Mouse (Mus musculus) left cerebral cortex, postnatal 25 days (tissue): ENCODE measurements around the gene Chst5. TPM values are rescaled to one million over a fixed set of nuclear protein-coding genes. Genes with fewer than 3 reads are reported as not detected.
"Not testable (repeated sequence)": the region's sequence is repeated elsewhere in the genome, so short reads cannot be mapped to it uniquely, and the experiment has no call there.

Experiments
- DNase-seq, 2 experiments: peaks; one replicate each; pipeline ENCODE4 v3.0.0; 2022; ENCODE audit warnings: low spot score in 2 of 2, mixed read lengths in 1 of 2
- intact Hi-C: fragments of 180-260 bp; cut with DNase I; formaldehyde crosslinking; loops from one replicate; pipeline ENCODE4 v1.15.1; 2025
- total RNA-seq, 2 experiments: library from RNA; stranded (reverse); gene quantifications; 2 replicates each; pipeline ENCODE4 v1.2.3; 2021

The Chst5 gene
- total RNA-seq, 2 experiments from 2014 or later: 0.28 to 0.30 TPM

GRCm38 (mm10) chr8:111883615-111884014 is 26.6 kb downstream of the Chst5 start:
- no peak for DNase-seq
- intact Hi-C loops: no loop called here

GRCm38 (mm10) chr8:111881591-111881990 is 28.7 kb downstream of the Chst5 start:
- peak in 1 of 2 experiments; percentile 20 for DNase-seq
- intact Hi-C loops: loop anchor here (1.0 kb wide), 1 partner anchor 109 kb away; no protein-coding TSS in a partner anchor

DNA sequence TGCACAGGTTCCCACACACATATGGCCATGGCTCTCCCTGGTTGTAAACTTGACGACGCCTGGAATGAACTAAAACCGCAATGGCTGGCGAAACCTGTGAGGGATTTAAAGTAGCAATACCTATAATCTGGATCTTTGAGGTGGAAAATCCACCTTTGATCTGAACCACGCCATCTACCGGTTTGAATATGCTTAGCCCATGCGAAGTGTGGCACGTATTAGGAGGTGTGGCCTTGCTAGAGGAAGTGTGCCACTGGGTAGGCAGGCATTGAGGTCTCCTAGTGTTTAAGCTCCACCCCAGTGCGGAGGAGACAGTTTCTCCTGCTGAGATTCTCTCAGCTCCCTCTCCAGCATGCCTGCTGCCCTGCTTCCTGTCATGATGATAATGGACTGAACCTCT is 32.5 kb downstream of the Chst5 start:
- intact Hi-C loops: loop anchor here (2.0 to 10.0 kb wide), 3 partner anchors 35 to 1757 kb away; partner anchors contain the start of genes Chst5 and Mon1b
- no peak for DNase-seq

DNA sequence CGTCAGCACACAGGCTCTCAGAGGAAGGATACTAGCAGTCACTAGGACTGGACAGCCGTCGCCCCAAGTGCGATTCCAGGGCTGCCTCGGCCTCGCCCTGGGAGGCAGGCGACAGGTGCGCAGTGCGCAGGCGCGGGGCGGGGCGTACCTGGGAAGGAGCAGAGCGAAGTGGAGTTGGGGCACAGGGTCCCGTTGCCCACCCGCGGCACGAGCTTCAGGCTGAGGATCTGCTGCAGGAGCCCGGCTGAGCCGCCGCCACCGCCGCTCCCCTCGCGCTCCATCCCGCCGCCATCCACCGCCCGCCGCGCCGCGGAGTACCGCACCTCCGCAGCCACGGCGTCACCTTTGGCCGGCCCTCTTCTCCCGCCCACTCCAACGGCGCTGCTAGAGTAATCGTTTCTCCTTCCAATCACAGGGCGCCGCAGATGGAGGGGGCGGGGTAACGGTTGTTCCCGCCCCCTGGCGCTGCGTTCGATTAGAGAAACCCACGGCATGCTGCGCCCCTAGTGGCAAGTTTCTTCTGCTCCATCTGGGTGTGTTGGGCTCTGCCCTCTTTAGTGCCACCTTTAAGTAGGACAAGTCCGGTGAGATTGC is 33.8 kb downstream of the Chst5 start, which contains the start of gene Tmem170:
TSS of gene Tmem170 (minus strand) at position 396 of the 594 bp plus-strand sequence.
- peak; percentile 98 to 99 for DNase-seq
- intact Hi-C loops: loop anchor here (2.0 to 10.0 kb wide), 3 partner anchors 36 to 1758 kb away; partner anchors contain the start of genes Chst5 and Mon1b

DNA sequence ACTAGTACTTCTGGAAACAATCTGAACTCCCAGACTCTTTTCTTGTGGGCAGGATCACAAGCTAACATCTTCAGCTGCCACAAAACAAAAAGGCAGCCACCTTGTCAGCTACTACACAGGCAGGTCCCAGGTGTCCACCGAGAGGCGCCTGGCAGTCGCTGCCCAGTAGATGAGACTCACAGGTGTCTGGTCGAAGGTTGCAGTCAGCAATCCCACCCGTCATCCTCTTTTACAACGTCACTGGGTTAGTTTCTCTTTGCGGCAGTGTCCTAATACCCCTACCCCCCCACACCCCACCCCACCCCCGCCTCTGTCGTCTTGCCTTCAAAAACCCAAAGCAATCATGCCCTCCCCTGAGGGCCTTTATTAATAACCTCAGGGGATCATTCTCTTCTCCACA is 34.5 kb downstream of the Chst5 start:
- intact Hi-C loops: loop anchor here (2.0 to 10.0 kb wide), 3 partner anchors 37 to 1759 kb away; partner anchors contain the start of genes Chst5 and Mon1b
- no peak for DNase-seq

- intact Hi-C loops: loop anchor here (10.0 kb wide), 1 partner anchor 1764 kb away; the partner anchor contains the start of gene Mon1b
Observed at GRCm38 (mm10) chr8:111871278-111871677, 39.0 kb downstream of the Chst5 start.

GRCm38 (mm10) chr8:111870379-111870778 is 39.9 kb downstream of the Chst5 start:
- DNase-seq: no peak
- intact Hi-C loops: loop anchor here (10.0 kb wide), 1 partner anchor 1764 kb away; the partner anchor contains the start of gene Mon1b

More at GRCm38 (mm10) chr8:111871278-111871677, 39.0 kb downstream of the Chst5 start:
- no peak for DNase-seq

GRCm38 (mm10) chr8:111868664-111869063 is 41.6 kb downstream of the Chst5 start:
- DNase-seq: no peak
- intact Hi-C loops: no loop called here

DNA sequence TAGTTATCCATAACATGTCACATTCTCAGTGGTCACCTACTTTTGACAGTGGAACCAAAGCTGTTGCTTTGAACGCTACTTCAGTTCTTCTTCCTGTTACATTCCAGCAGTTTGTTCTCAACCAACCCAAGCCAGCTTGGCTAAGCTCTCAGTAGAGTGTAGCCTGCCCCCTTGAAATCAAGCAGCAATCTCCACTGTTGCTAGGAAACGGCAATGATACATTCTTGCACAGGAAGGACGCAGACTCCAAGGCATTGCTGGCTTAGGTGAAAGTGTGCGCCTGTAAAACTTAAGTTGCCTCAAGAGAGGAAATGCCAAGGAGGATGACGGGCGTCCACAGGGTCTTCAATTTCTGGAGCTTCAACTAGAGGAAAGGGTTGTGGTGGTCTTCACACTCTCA is 44.4 kb downstream of the Chst5 start:
- intact Hi-C loops: no loop called here
- DNase-seq: no peak

- intact Hi-C loops: no loop called here
- DNase-seq: no peak
Observed at GRCm38 (mm10) chr8:111865130-111865852, 45.0 kb downstream of the Chst5 start.

GRCm38 (mm10) chr8:111864648-111865047 is 45.6 kb downstream of the Chst5 start:
- no peak for DNase-seq
- intact Hi-C loops: no loop called here

DNA sequence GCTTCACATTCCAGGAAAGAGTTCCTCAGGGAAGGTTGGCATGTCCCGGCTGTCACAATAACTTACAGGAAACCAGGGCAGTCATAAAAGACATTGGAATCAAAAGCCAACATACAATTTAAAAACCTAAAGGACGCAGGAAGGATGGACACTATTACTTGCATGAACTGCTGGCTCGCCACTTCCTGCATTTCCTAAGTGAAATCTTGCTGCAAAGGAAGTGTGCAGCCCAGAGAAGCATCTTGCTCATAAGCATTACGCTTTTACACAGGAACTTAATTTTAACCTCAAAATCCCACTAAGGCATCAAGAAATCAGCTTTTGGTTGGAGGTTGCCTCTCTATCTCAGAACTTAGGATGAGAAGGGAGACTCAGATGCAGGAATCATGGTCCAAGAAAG is 47.0 kb downstream of the Chst5 start:
- intact Hi-C loops: no loop called here
- no peak for DNase-seq

DNA sequence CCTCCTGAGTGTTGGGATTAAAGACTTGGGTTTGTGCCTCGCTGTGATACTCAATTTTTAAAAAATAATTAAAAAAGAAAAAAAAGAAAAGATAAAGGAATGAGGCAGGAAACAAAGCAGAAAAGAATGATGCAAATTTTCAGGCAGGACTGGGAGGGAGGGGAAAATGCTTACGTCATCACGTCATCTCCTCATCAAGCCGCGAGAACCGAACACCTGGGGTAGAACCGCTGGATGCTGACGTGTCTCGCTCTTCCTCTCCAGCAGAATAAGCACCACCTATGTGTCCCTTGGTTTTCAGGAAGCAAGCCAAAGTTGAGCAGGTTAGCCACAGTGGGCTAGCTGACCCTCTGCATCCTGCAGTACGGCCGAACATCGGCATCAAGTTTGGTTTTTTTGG is 54.3 kb downstream of the Chst5 start:
- no peak for DNase-seq
- intact Hi-C loops: no loop called here

- peak; percentile 97 to 99 for DNase-seq
- intact Hi-C loops: no loop called here
Observed at GRCm38 (mm10) chr8:111853861-111854501, 56.3 kb downstream of the Chst5 start, which contains the start of gene Cfdp1. Cfdp1 (minus strand) TSS chr8:111854291.

GRCm38 (mm10) chr8:111853219-111853618 is 57.0 kb downstream of the Chst5 start:
- intact Hi-C loops, DNase-seq: not testable (repeated sequence)

DNA sequence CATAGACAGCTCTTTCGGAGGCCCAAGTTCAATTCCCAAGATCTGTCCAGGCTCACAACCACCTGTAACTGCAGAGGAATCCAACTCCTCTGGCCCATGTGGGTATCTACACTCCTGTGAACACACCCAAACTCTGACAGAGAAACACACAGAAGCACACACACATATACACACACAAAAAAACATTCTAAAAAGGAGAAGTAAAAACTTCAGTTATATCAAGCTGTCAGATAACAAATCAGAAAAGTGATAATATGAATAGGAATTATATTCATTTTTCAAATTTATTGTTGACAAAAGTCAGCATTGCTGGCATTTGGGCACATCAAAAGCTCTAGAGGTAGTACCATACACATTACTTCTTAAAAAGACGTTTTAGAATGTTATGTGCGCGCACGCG is 63.5 kb downstream of the Chst5 start:
- DNase-seq: no peak
- intact Hi-C loops: no loop called here
